Mouse (Mus musculus) adrenal gland, postnatal 36 days (tissue): ENCODE data around the gene Larp1. TPM values are rescaled to one million over a fixed set of nuclear protein-coding genes. Genes with fewer than 3 reads are reported as not detected.
"Not testable (repeated sequence)": the region's sequence is repeated elsewhere in the genome, so short reads cannot be mapped to it uniquely, and the experiment has no call there.

Experiments used
- DNase-seq, 2 experiments: peaks; one replicate each; pipeline ENCODE4 v3.0.0; 2021; ENCODE audit warnings: mixed read lengths in 1 of 2
- total RNA-seq, 2 experiments: library from RNA; stranded (reverse); gene quantifications; 2 replicates each; pipeline ENCODE4 v1.2.3; 2021

The Larp1 gene
- total RNA-seq, 2 experiments from 2014 or later: 102 to 112 TPM

- not testable (repeated sequence) for DNase-seq
Measured at GRCm38 (mm10) chr11:58098366-58098720, 89.5 kb downstream of the Larp1 start.

GRCm38 (mm10) chr11:58100006-58100405 lies 91.1 kb downstream of the Larp1 start:
- no peak for DNase-seq

- no peak for DNase-seq
Measured at GRCm38 (mm10) chr11:58101194-58101720, 92.4 kb downstream of the Larp1 start.

GRCm38 (mm10) chr11:58102146-58102545 lies 93.3 kb downstream of the Larp1 start:
- DNase-seq: no peak

GRCm38 (mm10) chr11:58102581-58103343 lies 93.9 kb downstream of the Larp1 start:
- no peak for DNase-seq

- peak; percentile 15 to 19 for DNase-seq
Measured at GRCm38 (mm10) chr11:58103344-58103653, 94.4 kb downstream of the Larp1 start.

- DNase-seq: peak; percentile 99 to 100
Measured at GRCm38 (mm10) chr11:58103697-58104306, 94.9 kb downstream of the Larp1 start, which contains the start of gene Cnot8. TSS of gene Cnot8 (plus strand) at chr11:58104153.

GRCm38 (mm10) chr11:58104351-58104791 lies 95.5 kb downstream of the Larp1 start:
- peak in 1 of 2 experiments; percentile 46 for DNase-seq

GRCm38 (mm10) chr11:58107009-58107408 lies 98.1 kb downstream of the Larp1 start:
- no peak for DNase-seq

- DNase-seq: no peak
Measured at GRCm38 (mm10) chr11:58107664-58108337, 98.9 kb downstream of the Larp1 start.

Other genes with a start within 250 kb of the Larp1 start
- 10 to 100 TPM; 52.4 to 60.4 TPM for gene Sap30l, start 207.4 kb upstream of the Larp1 start, total RNA-seq
- 1 to 10 TPM; 5.3 to 9.3 TPM for gene Hand1, start 176.2 kb upstream of the Larp1 start, total RNA-seq
- gene Gm12248, start 84.1 kb downstream of the Larp1 start, total RNA-seq: 1 to 10 TPM in 1 of 2 experiments, not detected in 1; 1.0 TPM
- 10 to 100 TPM; 44.0 to 63.7 TPM for gene Cnot8, start 95.1 kb downstream of the Larp1 start, total RNA-seq
- 10 to 100 TPM; 21.1 to 32.0 TPM for gene Gemin5, start 159.5 kb downstream of the Larp1 start, total RNA-seq
- 10 to 100 TPM; 72.0 to 75.1 TPM for gene Mrpl22, start 162.6 kb downstream of the Larp1 start, total RNA-seq
- gene Igtp, start 190.5 kb downstream of the Larp1 start, total RNA-seq: 10 to 100 TPM; 12.8 to 18.9 TPM
- gene Irgm2, start 190.6 kb downstream of the Larp1 start, total RNA-seq: 10 to 100 TPM; 13.7 to 18.8 TPM